Mouse (Mus musculus) heart, adult 2 months (tissue): ENCODE data around the gene Soat1. TPM values are rescaled to one million over a fixed set of nuclear protein-coding genes. Genes with fewer than 3 reads are reported as not detected.
"Not testable (repeated sequence)": the region's sequence is repeated elsewhere in the genome, so short reads cannot be mapped to it uniquely, and the experiment has no call there.

Experiments used
- DNase-seq, 2 experiments: peaks; one replicate each; pipeline ENCODE4 v3.0.0; 2021
- H3K27ac ChIP-seq: fragments of 200-600 bp; 2 replicates; pipeline ENCODE4 v1.8.1; 2022
- H3K27me3 ChIP-seq: fragments of 200-500 bp; 2 replicates; pipeline ENCODE4 v1.6.1; 2012; ENCODE audit warnings: mild to moderate bottlenecking, low read length, inconsistent platforms, mixed read lengths; ENCODE audit not compliant: control insufficient read depth, insufficient read depth
- H3K36me3 ChIP-seq: fragments of 200-500 bp; 2 replicates; pipeline ENCODE4 v1.6.1; 2012; ENCODE audit warnings: low read length, inconsistent platforms; ENCODE audit not compliant: control insufficient read depth, insufficient read depth
- H3K4me1 ChIP-seq: fragments of 200-500 bp; 2 replicates; pipeline ENCODE4 v1.6.1; 2011; ENCODE audit warnings: low read length; ENCODE audit not compliant: control insufficient read depth, insufficient read depth
- H3K4me3 ChIP-seq: fragments of 200-600 bp; 2 replicates; pipeline ENCODE4 v1.8.1; 2022
- H3K79me2 ChIP-seq: fragments of 200-500 bp; replicated peaks from 2 replicates; pipeline ENCODE4 v1.6.1; 2012; ENCODE audit warnings: mild to moderate bottlenecking, inconsistent platforms, low read length, moderate library complexity, mixed read lengths; ENCODE audit not compliant: control insufficient read depth, insufficient read depth
- H3K9ac ChIP-seq: fragments of 200-500 bp; 2 replicates; pipeline ENCODE4 v1.6.1; 2012; ENCODE audit warnings: low read depth, mild to moderate bottlenecking, control low read depth, inconsistent platforms, low read length, mixed read lengths
- CTCF ChIP-seq: fragments of 200-600 bp; IDR thresholded peaks from 2 replicates; pipeline ENCODE4 v1.8.1; 2022; ENCODE audit warnings: antibody characterized with exemption, mild to moderate bottlenecking, moderate library complexity
- EP300 ChIP-seq: fragments of 200-500 bp; IDR thresholded peaks from 2 replicates; pipeline ENCODE4 v1.6.1; 2011; ENCODE audit warnings: low read depth, low read length, control low read depth; ENCODE audit not compliant: insufficient read depth
- POLR2A ChIP-seq: fragments of 200-500 bp; IDR thresholded peaks from 2 replicates; pipeline ENCODE4 v1.6.1; 2011; ENCODE audit warnings: mild to moderate bottlenecking, low read depth, low read length, control low read depth; ENCODE audit not compliant: insufficient read depth
- WGBS: fragments of 180-500 bp; shearing (Covaris S2); methylation state at CpG from one replicate; pipeline ENCODE4 v1.1.7; 2018; 5-methylcytosine and 5-hydroxymethylcytosine counted together
- intact Hi-C: fragments of 180-260 bp; cut with DNase I; formaldehyde crosslinking; loops from one replicate; pipeline ENCODE4 v1.15.1; 2025
- polyA plus RNA-seq: library from polyadenylated mRNA; depleted of rRNA; stranded (reverse); fragments of >200 nt; gene quantifications from 2 replicates; pipeline ENCODE4 v1.2.3, GENCODE M21; 2012
- total RNA-seq, 2 experiments: library from RNA; stranded (reverse); gene quantifications; 2 replicates each; pipeline ENCODE4 v1.2.3; 2021

The Soat1 gene
- total and polyA plus RNA-seq, 3 experiments: 5.6 to 8.2 (median 7.1) TPM

DNA sequence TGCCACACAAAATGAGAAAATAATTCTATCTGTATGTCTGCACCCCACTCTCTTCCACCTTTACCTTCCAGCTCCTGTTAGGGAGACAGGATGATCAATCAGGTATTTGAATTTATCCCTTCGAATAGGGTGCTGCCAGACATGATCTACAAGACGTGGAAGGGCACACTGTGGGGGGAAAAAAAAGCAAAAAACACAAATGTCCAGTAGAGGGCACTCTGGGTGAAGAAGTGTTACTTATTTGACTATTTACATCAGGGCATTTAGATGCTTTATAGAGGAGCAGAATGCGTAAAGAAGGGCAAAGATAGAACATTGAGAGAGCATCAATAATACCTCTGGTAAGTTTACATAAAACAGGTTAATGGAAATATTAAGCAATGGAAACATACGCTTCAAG, 56.0 kb downstream of the Soat1 start:
- H3K27me3 ChIP-seq: no peaks in the 10 kb centered on the region
- no peak overlapping the region for H3K4me3 ChIP-seq
- H3K9ac ChIP-seq: no peak overlapping the region
- TF ChIP-seq POLR2A: no peak
- TF ChIP-seq CTCF: peak; percentile 77
- no peak for TF ChIP-seq EP300
- DNase-seq: no peak
- no peaks in the 10 kb centered on the region for H3K79me2 ChIP-seq
- 41% methylated on average over 4 of the region's 4 CpGs for WGBS
- H3K36me3 ChIP-seq: no peaks in the 10 kb centered on the region
- intact Hi-C loops: loop anchor here (1.0 kb wide), 1 partner anchor 215 kb away; no protein-coding TSS in a partner anchor
- peaks cover 1% of the 10 kb centered on the region for H3K4me1 ChIP-seq
- no peak overlapping the region for H3K27ac ChIP-seq

DNA sequence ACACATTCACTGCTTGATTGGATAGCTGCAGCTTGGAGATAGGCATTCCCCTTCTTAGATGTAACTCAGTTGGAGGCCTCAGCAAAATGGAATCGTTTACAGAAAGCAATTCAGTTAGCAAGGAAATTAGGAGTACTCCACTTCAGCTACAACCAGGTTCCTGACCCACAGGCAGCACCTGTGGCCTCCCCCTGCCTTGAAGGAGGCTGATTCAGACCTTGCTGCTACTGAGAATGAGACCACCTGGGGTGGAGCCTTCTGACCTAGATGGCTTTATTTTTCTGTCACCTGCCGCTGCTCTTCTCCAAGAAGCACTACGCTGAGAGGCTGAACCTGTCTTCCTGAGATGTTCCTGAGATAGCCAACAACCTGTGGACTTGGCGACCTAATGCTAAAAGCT, 65.6 kb downstream of the Soat1 start:
- intact Hi-C loops: no loop called here
- Histone ChIP-seq H3K79me2 (no peaks in the 10 kb centered on the region), H3K27ac (no peak overlapping the region), H3K4me1 (no peaks in the 10 kb centered on the region), H3K4me3 (no peak overlapping the region), H3K27me3 (no peaks in the 10 kb centered on the region), H3K9ac (no peak overlapping the region), H3K36me3 (no peaks in the 10 kb centered on the region)
- 71% methylated on average over 4 of the region's 4 CpGs for WGBS
- TF ChIP-seq CTCF (no peak), EP300 (no peak), POLR2A (no peak)
- no peak for DNase-seq

DNA sequence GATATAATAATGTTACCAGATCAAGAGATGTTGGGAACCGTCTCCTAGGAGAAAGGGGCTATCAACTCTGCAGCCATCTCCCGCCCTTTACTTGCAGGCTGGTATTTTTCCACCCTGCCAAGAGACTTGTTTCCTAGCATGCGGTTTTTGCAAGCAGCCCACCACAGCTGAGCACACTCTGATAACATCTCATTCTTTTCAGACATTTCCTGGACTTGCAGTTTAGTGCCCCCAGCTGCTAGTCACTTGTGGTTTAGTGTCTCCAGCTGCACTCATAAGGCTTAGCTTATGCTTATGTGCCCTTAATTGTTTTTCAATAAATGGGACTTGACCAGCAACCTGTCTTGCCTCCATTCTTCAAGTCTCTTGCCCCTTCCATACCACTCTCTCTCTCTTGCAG, 66.1 kb downstream of the Soat1 start:
- intact Hi-C loops: no loop called here
- Histone ChIP-seq H3K27me3 (no peaks in the 10 kb centered on the region), H3K9ac (no peak overlapping the region), H3K4me1 (no peaks in the 10 kb centered on the region), H3K36me3 (no peaks in the 10 kb centered on the region), H3K4me3 (no peak overlapping the region), H3K79me2 (no peaks in the 10 kb centered on the region), H3K27ac (no peak overlapping the region)
- no peak for TF ChIP-seq CTCF
- no peak for TF ChIP-seq EP300
- TF ChIP-seq POLR2A: no peak
- 30% methylated on average over 3 of the region's 3 CpGs for WGBS
- DNase-seq: no peak

DNA sequence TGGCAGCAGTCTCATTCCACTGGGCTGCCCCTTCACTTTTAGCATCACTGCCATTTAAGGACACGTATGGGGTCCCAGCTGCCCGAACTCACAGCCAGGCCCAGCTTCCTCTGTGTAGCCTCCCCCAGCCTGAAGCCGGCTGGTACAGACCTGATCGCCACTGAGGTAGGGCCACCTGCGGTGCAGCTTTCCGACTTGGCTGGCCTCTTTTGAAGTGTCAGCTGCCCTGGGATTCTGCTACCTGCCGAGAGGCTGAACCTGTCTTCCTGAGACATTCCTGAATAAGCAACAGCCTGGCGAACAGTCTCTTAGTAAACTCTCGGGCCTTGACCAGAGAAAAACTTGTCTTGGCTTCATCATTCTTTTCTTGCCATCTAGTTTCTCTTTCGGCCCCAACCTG, 70.9 kb downstream of the Soat1 start:
- Histone ChIP-seq H3K4me1 (no peaks in the 10 kb centered on the region), H3K27ac (no peak overlapping the region), H3K4me3 (no peak overlapping the region), H3K79me2 (no peaks in the 10 kb centered on the region), H3K27me3 (no peaks in the 10 kb centered on the region), H3K9ac (no peak overlapping the region), H3K36me3 (no peaks in the 10 kb centered on the region)
- TF ChIP-seq EP300 (no peak), CTCF (no peak), POLR2A (no peak)
- intact Hi-C loops: no loop called here
- no peak for DNase-seq
- WGBS: 76% methylated on average over 10 of the region's 10 CpGs

DNA sequence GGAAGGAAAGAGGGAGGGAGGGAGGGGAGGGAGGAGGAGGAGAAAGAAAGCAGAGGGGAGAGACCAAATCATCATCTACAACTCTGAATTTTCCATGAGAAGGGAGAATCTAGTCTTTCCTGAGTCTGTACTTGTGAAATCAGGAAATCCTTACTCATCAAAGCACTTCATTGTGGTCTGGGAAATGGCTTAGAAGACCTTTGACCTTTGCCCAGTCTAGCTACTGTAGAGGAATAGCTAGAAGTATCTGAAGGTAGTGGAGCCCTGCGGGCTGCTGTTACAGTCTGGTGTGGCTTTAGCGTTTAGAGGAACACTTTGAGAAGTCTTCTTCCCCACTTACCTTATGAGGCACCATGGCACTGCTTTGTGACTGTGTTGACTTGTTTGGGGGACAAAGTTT, 71.6 kb downstream of the Soat1 start:
- no peaks in the 10 kb centered on the region for H3K79me2 ChIP-seq
- H3K27me3 ChIP-seq: no peaks in the 10 kb centered on the region
- no peak overlapping the region for H3K4me3 ChIP-seq
- H3K27ac ChIP-seq: no peak overlapping the region
- WGBS: 39% methylated on average over 2 of the region's 2 CpGs
- H3K4me1 ChIP-seq: no peaks in the 10 kb centered on the region
- intact Hi-C loops: no loop called here
- TF ChIP-seq EP300: no peak
- TF ChIP-seq POLR2A: no peak
- no peak for TF ChIP-seq CTCF
- no peaks in the 10 kb centered on the region for H3K36me3 ChIP-seq
- DNase-seq: no peak
- no peak overlapping the region for H3K9ac ChIP-seq

DNA sequence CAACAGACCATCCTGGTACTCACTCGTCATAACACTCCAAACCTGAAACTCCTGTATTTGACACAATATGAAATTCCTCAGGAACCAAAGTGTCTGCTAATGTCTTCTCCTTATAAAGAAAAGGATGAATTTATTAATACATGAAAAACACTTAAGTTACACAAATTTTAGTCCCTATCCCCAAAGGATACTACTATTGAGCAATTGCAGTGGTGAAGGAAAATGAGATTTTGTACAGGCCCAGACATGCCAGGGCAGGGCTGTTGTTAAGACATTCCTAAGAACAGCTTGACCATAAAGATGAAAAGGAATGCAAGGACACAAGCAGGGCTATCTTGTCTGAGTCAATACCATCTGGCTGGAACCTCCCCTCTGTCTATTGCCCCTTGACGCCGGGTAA, 74.0 kb downstream of the Soat1 start:
- H3K36me3 ChIP-seq, H3K27me3 ChIP-seq, H3K9ac ChIP-seq, H3K27ac ChIP-seq, H3K79me2 ChIP-seq, intact Hi-C loops, H3K4me3 ChIP-seq, DNase-seq, H3K4me1 ChIP-seq: not testable (repeated sequence)
- 52% methylated on average over 3 of the region's 3 CpGs for WGBS

DNA sequence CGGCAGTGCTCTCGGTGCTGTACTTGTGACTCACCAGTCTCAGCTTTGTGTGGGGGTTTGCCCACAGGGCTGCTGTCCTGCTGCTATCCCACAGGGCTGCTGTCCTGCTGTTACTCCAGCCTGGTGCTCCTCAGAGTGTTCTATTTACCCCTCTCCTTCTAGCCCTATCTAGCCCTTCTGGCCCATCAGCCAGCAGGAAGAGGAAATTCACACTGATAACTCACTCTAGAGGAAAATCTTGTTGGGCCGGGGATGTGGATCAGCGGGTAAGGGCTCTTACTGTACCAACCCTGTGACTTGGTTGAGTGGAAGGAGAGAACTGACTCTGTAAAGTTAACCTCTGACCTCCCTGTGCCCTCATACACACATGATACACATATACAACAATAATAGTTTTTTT, 81.0 kb downstream of the Soat1 start:
- H3K36me3 ChIP-seq: no peaks in the 10 kb centered on the region
- DNase-seq: no peak
- no peaks in the 10 kb centered on the region for H3K27me3 ChIP-seq
- WGBS: 52% methylated on average over 4 of the region's 4 CpGs
- H3K4me1 ChIP-seq: no peaks in the 10 kb centered on the region
- H3K27ac ChIP-seq: no peak overlapping the region
- no peak overlapping the region for H3K9ac ChIP-seq
- intact Hi-C loops: no loop called here
- H3K79me2 ChIP-seq: no peaks in the 10 kb centered on the region
- H3K4me3 ChIP-seq: no peak overlapping the region
- TF ChIP-seq EP300 (no peak), CTCF (no peak), POLR2A (no peak)
